Mouse (Mus musculus) natural killer cell, adult 2 months (primary cell): ENCODE results near the gene Cyp2d9.
"Not testable (repeated sequence)": the region's sequence is repeated elsewhere in the genome, so short reads cannot be mapped to it uniquely, and the experiment has no call there.

ENCODE experiments used
- DNase-seq, 2 experiments: peaks; one replicate each; pipeline ENCODE4 v3.0.0; 2022; ENCODE audit warnings: low spot score in 2 of 2

Cyp2d9 gene

DNA sequence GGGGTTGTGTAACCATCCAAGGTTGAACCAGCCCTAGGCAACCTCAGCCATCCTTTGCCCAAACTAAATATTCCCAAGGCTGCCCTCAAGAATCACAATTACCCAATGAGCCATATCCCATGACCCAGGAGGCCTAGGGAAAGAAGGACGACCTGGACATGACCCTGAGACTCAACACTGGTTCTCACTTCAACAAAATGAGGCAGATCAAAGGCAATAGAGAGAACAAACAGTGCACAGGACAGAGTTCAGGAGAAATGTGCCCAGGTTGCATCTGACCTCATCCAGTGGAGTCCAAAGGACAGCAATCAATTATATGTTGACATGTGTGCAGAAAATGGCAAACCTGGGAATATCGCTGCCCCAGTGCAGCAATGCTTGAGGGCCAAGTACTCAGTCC, 16.8 kb downstream of the Cyp2d9 start:
- not testable (repeated sequence) for DNase-seq

DNA sequence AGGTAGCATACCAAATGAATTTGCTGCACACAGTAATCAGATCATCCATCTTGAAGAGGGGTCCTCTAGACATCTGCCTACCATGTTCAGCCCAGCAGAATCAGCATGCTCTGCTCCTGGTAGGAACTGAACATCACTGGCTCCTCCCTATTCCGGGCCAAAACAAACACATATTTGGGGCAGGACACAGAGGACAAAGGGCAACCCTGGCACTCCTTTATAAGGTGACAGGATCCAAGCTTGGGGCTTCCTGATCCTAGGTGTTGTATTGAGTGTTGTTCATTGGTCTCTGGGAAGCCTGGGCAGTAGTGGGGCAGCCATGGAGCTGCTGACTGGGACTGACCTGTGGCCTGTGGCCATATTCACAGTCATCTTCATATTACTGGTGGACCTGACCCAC, 18.9 kb downstream of the Cyp2d9 start:
- not testable (repeated sequence) for DNase-seq

DNA sequence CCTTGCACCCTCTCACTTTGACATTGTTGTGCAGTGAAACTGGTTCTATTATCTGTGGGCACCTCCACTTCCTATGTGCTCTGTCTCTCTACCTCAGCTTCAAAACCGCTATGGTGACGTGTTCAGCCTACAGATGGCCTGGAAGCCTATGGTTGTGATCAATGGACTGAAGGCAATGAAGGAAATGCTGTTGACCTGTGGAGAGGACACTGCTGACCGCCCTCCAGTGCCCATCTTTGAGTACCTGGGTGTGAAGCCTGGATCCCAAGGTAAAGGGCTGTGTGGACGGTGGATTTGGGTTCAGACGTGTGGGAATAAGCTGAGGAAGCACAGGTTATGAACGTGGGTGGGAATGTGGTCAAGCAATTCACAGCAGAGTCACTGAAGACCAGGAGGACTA, 20.3 kb downstream of the Cyp2d9 start:
- DNase-seq: not testable (repeated sequence)

DNA sequence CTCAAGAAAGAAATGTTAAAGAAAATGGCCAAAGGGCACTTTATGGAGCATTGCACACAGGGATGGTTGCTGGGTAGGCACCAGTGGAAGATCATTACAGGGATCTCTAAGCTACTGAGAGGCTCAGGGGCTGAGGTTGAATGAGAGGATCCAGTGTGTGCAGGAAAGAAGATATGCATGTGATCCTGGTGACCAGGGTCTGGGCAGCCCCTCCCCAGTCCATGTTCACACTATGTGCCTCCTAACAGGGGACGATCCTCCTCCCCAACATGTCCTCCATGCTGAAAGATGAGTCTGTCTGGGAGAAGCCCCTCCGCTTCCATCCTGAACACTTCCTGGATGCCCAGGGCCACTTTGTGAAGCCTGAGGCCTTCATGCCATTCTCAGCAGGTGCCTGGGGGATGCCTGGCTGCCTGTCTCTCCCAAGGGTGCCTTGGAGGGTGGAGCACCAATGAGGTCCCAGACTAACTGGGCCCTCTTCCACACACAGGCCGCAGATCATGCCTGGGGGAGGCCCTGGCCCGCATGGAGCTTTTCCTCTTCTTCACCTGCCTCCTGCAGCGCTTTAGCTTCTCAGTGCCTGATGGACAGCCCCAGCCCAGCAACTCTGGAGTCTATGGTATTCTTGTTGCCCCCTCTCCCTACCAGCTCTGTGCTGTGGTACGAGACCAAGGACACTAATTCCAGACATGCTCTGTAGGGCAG, 23.0 kb downstream of the Cyp2d9 start:
- not testable (repeated sequence) for DNase-seq

DNA sequence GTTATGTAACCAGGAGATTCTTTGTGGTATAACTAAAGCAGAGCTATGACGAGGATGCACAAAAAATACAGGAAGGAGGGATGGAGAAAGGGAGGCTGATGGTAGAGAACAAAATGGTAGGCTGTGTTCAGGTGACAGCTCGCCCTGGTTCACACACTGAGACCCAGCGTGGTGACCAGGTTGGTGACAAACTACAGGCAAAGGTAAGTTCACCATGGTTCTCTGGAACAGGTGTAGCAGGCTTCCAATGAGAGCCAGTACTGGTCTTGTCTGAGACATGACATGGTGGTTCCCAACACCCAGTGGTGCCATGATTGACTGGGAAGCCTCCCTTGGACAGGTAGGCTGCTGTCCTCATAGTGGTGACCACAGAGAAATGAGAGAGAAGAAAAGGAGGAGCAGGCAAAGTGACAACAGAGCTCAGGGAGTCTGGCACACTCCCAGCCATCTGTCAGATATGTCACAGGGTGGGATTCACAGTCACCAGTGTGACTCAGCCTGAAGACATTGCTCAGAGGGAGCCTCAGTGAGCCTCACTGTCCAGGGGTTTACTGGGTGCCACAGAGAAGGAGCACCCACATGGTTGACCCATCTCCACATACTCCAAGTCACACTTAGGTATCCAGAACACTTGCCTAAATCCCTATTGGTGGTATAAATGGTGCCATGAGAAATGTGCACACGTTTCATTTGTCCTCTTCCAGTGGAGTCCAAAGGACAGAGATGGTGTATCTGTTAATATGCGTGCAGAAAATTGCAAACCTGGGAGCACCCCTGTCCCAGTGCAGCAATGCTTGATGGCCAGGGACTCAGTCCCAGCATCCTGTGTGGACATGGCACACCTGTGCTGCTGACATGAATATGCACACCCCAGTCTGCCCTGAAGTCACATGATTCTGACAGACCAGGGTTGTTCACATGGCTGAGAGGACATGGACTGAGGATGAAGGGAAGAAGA, 24.1 kb downstream of the Cyp2d9 start:
- DNase-seq: no peak

DNA sequence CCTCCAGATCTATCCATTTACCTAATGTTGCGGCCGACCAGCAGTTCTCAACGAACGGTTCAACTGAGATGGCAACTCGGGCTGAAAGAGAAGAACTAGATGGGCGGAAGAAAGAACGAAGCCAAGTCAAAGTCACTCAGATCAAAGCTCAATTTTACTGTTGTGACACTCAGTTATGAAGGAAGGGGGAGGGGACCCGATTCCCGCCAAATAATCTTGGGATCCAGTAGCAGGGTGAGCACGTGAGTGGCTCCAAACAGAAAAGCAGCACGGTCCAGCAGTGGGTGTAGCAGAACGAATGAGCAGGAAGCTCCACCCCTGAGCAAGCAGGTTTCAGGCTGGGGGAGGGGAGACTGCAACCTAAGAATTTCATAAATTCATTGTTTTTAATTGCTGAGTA, 26.0 kb downstream of the Cyp2d9 start:
- DNase-seq: not testable (repeated sequence)

DNA sequence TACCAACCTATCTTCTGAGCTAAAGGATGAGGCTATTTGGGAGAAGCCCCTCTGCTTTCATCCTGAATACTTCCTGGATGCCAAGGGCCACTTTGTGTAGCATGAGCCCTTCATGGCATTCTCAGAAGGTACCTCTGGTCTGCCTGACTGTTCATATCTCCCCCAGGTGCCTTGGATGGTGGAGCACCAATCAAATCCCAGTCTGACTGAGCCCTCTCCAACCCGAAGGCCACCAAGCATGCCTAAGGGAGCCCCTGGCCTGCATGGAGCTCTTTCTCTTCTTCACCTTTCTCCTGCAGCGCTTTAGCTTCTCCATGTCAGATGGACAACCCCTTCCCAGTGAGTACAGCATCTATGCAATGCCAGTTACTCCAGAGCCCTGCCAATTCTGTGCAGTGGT, 31.5 kb downstream of the Cyp2d9 start:
- DNase-seq: no peak

DNA sequence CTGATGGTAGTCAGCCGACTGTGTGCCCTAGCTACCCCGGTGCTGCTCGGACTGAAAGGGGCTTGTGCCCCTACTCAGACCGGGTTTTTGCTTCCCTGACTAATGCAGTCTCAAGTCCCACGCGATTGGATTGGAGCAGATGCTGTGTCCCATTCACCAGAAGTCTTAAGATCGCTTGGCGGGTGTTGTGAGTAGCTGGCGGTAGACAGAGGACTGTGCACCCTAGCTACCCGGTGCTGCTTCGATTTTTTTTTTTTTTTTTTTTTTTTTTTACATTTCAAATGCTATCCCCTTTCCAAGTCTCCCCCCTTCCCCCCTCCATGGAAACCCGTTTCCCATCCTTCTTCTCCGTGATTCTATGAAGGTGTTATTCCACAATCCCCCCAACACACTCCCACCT, 61.0 kb downstream of the Cyp2d9 start:
- DNase-seq: not testable (repeated sequence)
